Comparison of ENCODE assay signal across 11 mouse cellular contexts in the genomic region with DNA sequence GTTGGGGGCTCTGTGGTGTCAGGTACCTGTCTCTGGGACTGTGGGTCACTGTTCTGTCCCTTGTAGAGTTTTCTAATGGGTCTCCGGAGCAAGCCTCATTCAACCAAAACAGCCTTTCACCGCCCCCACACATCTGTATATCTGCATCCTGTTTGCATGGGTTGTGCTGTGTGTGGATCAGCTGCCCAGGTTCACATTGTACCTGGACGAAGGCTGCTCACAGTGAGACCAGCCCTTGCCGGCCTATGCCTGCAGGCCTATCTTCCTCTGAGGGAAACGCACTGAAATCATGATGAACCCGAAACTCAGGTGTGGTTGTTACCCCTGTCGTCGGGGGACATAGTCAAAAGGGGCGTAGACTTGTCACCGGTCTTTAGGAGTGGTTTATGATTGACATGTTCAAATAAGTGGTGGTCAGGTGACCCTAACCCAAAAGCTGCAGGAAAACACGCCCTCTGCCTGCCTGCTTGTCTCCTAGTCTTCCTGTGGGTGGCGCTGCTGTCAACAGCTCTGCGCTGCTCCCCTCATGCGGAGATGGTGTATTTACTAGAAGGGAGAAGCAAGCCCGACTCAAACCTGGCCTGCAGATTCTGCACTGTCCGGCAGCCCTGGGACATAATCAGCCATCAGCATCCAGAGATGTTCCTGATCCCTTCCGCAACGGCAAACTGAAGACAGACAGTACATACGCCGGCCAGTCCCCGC. TPM values are rescaled to one million over a fixed set of nuclear protein-coding genes. Genes with fewer than 3 reads are reported as not detected.
DNase-seq lines count a peak whose midpoint lies in the region; ATAC-seq lines count a peak whose summit lies in the region.
"Had no signal": no experiment of that assay in that cellular context is flagged by ENCODE, and none has a peak within 500 bp of the region (broad histone marks: within the 10 kb centered on the region; RNA-seq: fewer than 3 reads in every experiment).

No protein-coding gene starts in this region.

- peaks cover 64% of the 10 kb centered on the region for H3K27me3 ChIP-seq in forebrain, embryonic 10.5 days (ENCODE audit: poor library complexity, severe bottlenecking)
- H3K27me3 ChIP-seq in forebrain, embryonic 15.5 days, result no peaks in the 10 kb centered on the region

- H3K9me3 ChIP-seq in forebrain, embryonic 10.5 days, result no peaks in the 10 kb centered on the region
- no peaks in the 10 kb centered on the region for H3K9me3 ChIP-seq in forebrain, embryonic 15.5 days
- H3K9me3 ChIP-seq: heart, embryonic 13.5 days; liver, embryonic 15.5 days had no signal

- H3K4me3 ChIP-seq in forebrain, embryonic 10.5 days, result no peak overlapping the region
- H3K4me3 ChIP-seq in forebrain, embryonic 15.5 days, result no peak overlapping the region
- H3K4me3 ChIP-seq: heart, embryonic 13.5 days; liver, embryonic 15.5 days had no signal

- intact Hi-C loops in left cerebral cortex, postnatal 4 days (cut with DNase I), result loop anchor here (10.0 kb wide), 1 partner anchor 150 kb away; no protein-coding TSS in a partner anchor

- H3K4me2 ChIP-seq in forebrain, embryonic 15.5 days (replicated peaks), result no peak overlapping the region
- H3K4me2 ChIP-seq: heart, embryonic 13.5 days; liver, embryonic 15.5 days had no signal

- WGBS in forebrain, embryonic 10.5 days, result 44% methylated on average over 21 of the region's 21 CpGs
- 46% methylated on average over 21 of the region's 21 CpGs for WGBS in forebrain, embryonic 15.5 days

- H3K9ac ChIP-seq in forebrain, embryonic 15.5 days (replicated peaks), result no peak overlapping the region
- H3K9ac ChIP-seq: heart, embryonic 13.5 days; liver, embryonic 15.5 days had no signal

- ATAC-seq in forebrain, embryonic 15.5 days (replicated peaks), result no peak
- no peak for ATAC-seq in monocyte, adult 5-6 weeks (replicated peaks; ENCODE audit: insufficient number of reproducible peaks, low FRiP score, low TSS enrichment, poor library complexity, severe bottlenecking)
- no peak for ATAC-seq in granulocyte monocyte progenitor cell, adult 5-6 weeks (replicated peaks; ENCODE audit: poor library complexity, severe bottlenecking)

- no peak overlapping the region for H3K27ac ChIP-seq in forebrain, embryonic 10.5 days
- no peak overlapping the region for H3K27ac ChIP-seq in forebrain, embryonic 15.5 days (replicated peaks)
- H3K27ac ChIP-seq: heart, embryonic 13.5 days; liver, embryonic 15.5 days had no signal

- no peaks in the 10 kb centered on the region for H3K36me3 ChIP-seq in forebrain, embryonic 10.5 days (replicated peaks)
- H3K36me3 ChIP-seq in forebrain, embryonic 15.5 days, result no peaks in the 10 kb centered on the region
- H3K36me3 ChIP-seq: heart, embryonic 13.5 days; liver, embryonic 15.5 days had no signal

- peak; percentile 50 for DNase-seq in forebrain, embryonic 10.5 days (ENCODE audit: extremely low spot score, low spot score)
- DNase-seq in right cerebral cortex, adult 18-20 months, result peak; percentile 39
- DNase-seq in right cerebral cortex, postnatal 36 days (ENCODE audit: low spot score in 2 of 2), result no peak
- peak; percentile 76 for DNase-seq in left cerebral cortex, postnatal 4 days
- no peak for DNase-seq in spleen, postnatal 14 days (ENCODE audit: low spot score in 2 of 2)

- H3K4me1 ChIP-seq in forebrain, embryonic 10.5 days, result peaks cover 22% of the 10 kb centered on the region
- H3K4me1 ChIP-seq in forebrain, embryonic 15.5 days, result no peaks in the 10 kb centered on the region
- H3K4me1 ChIP-seq: heart, embryonic 13.5 days; liver, embryonic 15.5 days had no signal

RNA-seq across cellular contexts. Expression of a gene that starts 16.1 kb away (rescaled TPM):
- polyA plus RNA-seq in forebrain, embryonic 10.5 days (2016; fragmentation: Nextera tagmentation; extraction: Ambion mirVana), result 7.9 and 9.5 TPM in 2 replicates
- polyA plus RNA-seq in forebrain, embryonic 15.5 days (2015; fragmentation: Nextera tagmentation; extraction: Ambion mirVana), result 20.5 and 22.9 TPM in 2 replicates
- total RNA-seq in left cerebral cortex, postnatal 4 days (2021), result 10 to 100 TPM; 41.2 to 63.8 TPM
- 6.9 to 18.5 TPM (median 8.1 TPM) in 3 replicates for total RNA-seq in monocyte, adult 5-6 weeks (2017)
- total RNA-seq in granulocyte monocyte progenitor cell, adult 5-6 weeks (2014; fragmentation: Nextera tagmentation), result 1.4 and 5.6 TPM in 2 replicates
- total RNA-seq in granulocyte monocyte progenitor cell, adult 5-6 weeks (2017), result 0.31 TPM in 1 of 2 replicates, not detected in the other

RNA-seq across cellular contexts. Expression of a gene that starts 21.5 kb away (rescaled TPM):
- not detected in 2 replicates for polyA plus RNA-seq in forebrain, embryonic 10.5 days (2016; fragmentation: Nextera tagmentation; extraction: Ambion mirVana)
- not detected in 2 replicates for polyA plus RNA-seq in forebrain, embryonic 15.5 days (2015; fragmentation: Nextera tagmentation; extraction: Ambion mirVana)
- total RNA-seq in left cerebral cortex, postnatal 4 days (2021), result not detected
- total RNA-seq in monocyte, adult 5-6 weeks (2017), result not detected in 3 replicates
- not detected in 2 replicates for total RNA-seq in granulocyte monocyte progenitor cell, adult 5-6 weeks (2014; fragmentation: Nextera tagmentation)
- total RNA-seq in granulocyte monocyte progenitor cell, adult 5-6 weeks (2017), result not detected in 2 replicates
- polyA plus RNA-seq: C2C12; heart, embryonic 13.5 days; liver, embryonic 15.5 days had no signal

RNA-seq across cellular contexts. Expression of a gene that starts 38.9 kb away (rescaled TPM):
- polyA plus RNA-seq in forebrain, embryonic 10.5 days (2016; fragmentation: Nextera tagmentation; extraction: Ambion mirVana), result 1.1 and 1.8 TPM in 2 replicates
- 23.3 and 25.0 TPM in 2 replicates for polyA plus RNA-seq in forebrain, embryonic 15.5 days (2015; fragmentation: Nextera tagmentation; extraction: Ambion mirVana)
- total RNA-seq in left cerebral cortex, postnatal 4 days (2021), result 100 to 1,000 TPM; 331 to 383 TPM
- total RNA-seq in monocyte, adult 5-6 weeks (2017), result not detected in 3 replicates
- total RNA-seq in granulocyte monocyte progenitor cell, adult 5-6 weeks (2014; fragmentation: Nextera tagmentation), result not detected in 2 replicates
- total RNA-seq in granulocyte monocyte progenitor cell, adult 5-6 weeks (2017), result not detected in 2 replicates
- polyA plus RNA-seq: C2C12; heart, embryonic 13.5 days; liver, embryonic 15.5 days had no signal

RNA-seq across cellular contexts. Expression of a gene that starts 55.6 kb away (rescaled TPM):
- 0.56 and 0.57 TPM in 2 replicates for polyA plus RNA-seq in forebrain, embryonic 10.5 days (2016; fragmentation: Nextera tagmentation; extraction: Ambion mirVana)
- 15.6 and 22.5 TPM in 2 replicates for polyA plus RNA-seq in forebrain, embryonic 15.5 days (2015; fragmentation: Nextera tagmentation; extraction: Ambion mirVana)
- total RNA-seq in left cerebral cortex, postnatal 4 days (2021), result 100 to 1,000 TPM; 277 to 278 TPM
- total RNA-seq in monocyte, adult 5-6 weeks (2017), result not detected in 3 replicates
- total RNA-seq in granulocyte monocyte progenitor cell, adult 5-6 weeks (2014; fragmentation: Nextera tagmentation), result not detected in 2 replicates
- not detected in 2 replicates for total RNA-seq in granulocyte monocyte progenitor cell, adult 5-6 weeks (2017)
- polyA plus RNA-seq: heart, embryonic 13.5 days had no signal

Comparison
In these comparisons a context has a peak if more than half of its experiments do, and no peak if none do; other contexts are left out.
1. DNase-seq: peak in forebrain, embryonic 10.5 days (single experiment), right cerebral cortex, adult 18-20 months (single experiment) and left cerebral cortex, postnatal 4 days (single experiment); none in right cerebral cortex, postnatal 36 days (0 of 2) and spleen, postnatal 14 days (0 of 2).
2. RNA of a gene that starts 38.9 kb away (total RNA-seq): 331 to 383 TPM in left cerebral cortex, postnatal 4 days; not detected in monocyte, adult 5-6 weeks and not detected in granulocyte monocyte progenitor cell, adult 5-6 weeks; every median in the first group is over 100 times any median in the second.